Mouse (Mus musculus) forebrain, embryonic 10.5 days (tissue): Measurements from ENCODE around the gene Nsf. TPM values are rescaled to one million over a fixed set of nuclear protein-coding genes. Genes with fewer than 3 reads are reported as not detected.

Source experiments
- DNase-seq: peaks from one replicate; pipeline ENCODE4 v3.0.0-alpha.2; 2017; ENCODE audit warnings: low spot score; ENCODE audit errors: extremely low spot score
- H3K27ac ChIP-seq: fragments of 300-500 bp; sonication (generic); 2 replicates; pipeline ENCODE4 v1.5.1; 2016; ENCODE audit warnings: mild to moderate bottlenecking
- H3K27me3 ChIP-seq: fragments of 300-500 bp; sonication (generic); 2 replicates; pipeline ENCODE4 v1.6.1; 2016; ENCODE audit warnings: mild to moderate bottlenecking; ENCODE audit not compliant: poor library complexity, severe bottlenecking
- H3K36me3 ChIP-seq: fragments of 300-500 bp; sonication (generic); replicated peaks from 2 replicates; pipeline ENCODE4 v1.6.1; 2016; ENCODE audit warnings: mild to moderate bottlenecking, moderate library complexity
- H3K4me1 ChIP-seq: fragments of 300-500 bp; sonication (generic); 2 replicates; pipeline ENCODE4 v1.6.1; 2016
- H3K4me3 ChIP-seq: fragments of 300-500 bp; sonication (generic); 2 replicates; pipeline ENCODE4 v1.5.1; 2016; ENCODE audit warnings: mild to moderate bottlenecking, moderate library complexity
- H3K9me3 ChIP-seq: fragments of 300-500 bp; sonication (generic); 2 replicates; pipeline ENCODE4 v1.6.1; 2016; ENCODE audit warnings: mild to moderate bottlenecking, moderate library complexity
- WGBS: fragments of 180-500 bp; shearing (Covaris S2); methylation state at CpG from one replicate; pipeline ENCODE4 v1.1.7; 2016; 5-methylcytosine and 5-hydroxymethylcytosine counted together
- polyA plus RNA-seq: library from polyadenylated mRNA; unstranded; fragments of >200 nt; fragmentation: Nextera tagmentation; extraction: Ambion mirVana; gene quantifications from 2 replicates; pipeline ENCODE4 v1.2.1, GENCODE M21; 2016

Nsf gene
- polyA plus RNA-seq, 1 experiment from 2014 or later: 55.3 TPM

- H3K4me3 ChIP-seq: no peak overlapping the region
- 62% methylated on average over 16 of the region's 16 CpGs for WGBS
- peak overlapping the region; percentile 56; the same call in 1 of the 2 replicates for H3K27ac ChIP-seq
- peaks cover 18% of the 10 kb centered on the region; the same call in 1 of the 2 replicates for H3K27me3 ChIP-seq
- peaks cover 9% of the 10 kb centered on the region for H3K36me3 ChIP-seq
- no peak for DNase-seq
- peaks cover 38% of the 10 kb centered on the region for H3K4me1 ChIP-seq
- no peaks in the 10 kb centered on the region for H3K9me3 ChIP-seq
Measured at GRCm38 (mm10) chr11:103852590-103853283, 101.1 kb downstream of the Nsf start.

DNA sequence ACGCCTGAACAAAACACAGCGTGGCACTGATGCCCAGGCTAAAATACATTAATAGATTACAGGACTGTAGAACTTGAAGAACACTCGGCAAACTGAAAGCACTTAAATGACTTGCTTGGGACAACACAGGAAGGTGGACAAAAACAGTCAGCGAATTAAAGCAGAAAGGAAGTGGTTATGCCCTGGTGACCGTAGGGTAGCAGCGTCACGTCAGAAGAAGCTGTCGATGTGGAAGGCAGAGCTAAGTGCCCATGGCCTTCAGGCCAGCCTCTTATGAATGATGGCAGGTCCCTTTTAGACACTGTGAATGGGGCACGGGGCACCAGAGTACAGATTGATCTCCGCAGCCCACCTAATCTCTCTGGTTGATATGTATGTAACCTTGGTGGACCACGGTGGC lies 105.6 kb downstream of the Nsf start:
- H3K4me1 ChIP-seq: peaks cover 14% of the 10 kb centered on the region
- 95% methylated on average over 11 of the region's 11 CpGs for WGBS
- peaks cover 14% of the 10 kb centered on the region; the same call in 1 of the 2 replicates for H3K27me3 ChIP-seq
- H3K36me3 ChIP-seq: peaks cover 29% of the 10 kb centered on the region
- no peak overlapping the region for H3K4me3 ChIP-seq
- no peak for DNase-seq
- no peak overlapping the region for H3K27ac ChIP-seq
- no peaks in the 10 kb centered on the region for H3K9me3 ChIP-seq

DNA sequence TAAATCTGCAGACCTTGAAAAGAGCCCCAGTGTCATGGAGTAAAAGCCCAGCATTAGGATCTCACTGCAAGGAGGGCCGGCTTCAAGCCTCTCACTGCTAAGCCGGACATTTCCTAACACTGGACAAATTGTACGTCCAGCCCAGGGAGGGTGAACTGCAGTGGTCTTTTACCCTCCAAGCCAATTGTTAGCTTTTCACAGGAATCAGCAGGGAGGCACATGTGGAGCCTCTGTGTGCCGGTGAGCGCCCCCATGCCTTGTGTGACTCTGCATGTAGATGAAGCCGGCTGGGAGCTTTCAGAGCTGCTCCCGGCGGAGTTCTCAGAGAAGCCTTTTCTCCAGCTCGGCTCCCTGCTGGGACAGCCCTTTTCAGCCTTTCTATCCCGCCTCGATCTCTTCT lies 113.0 kb downstream of the Nsf start:
- peaks cover 22% of the 10 kb centered on the region for H3K36me3 ChIP-seq
- under 1% methylated on average over 11 of the region's 11 CpGs for WGBS
- H3K4me3 ChIP-seq: peak overlapping the region; percentile 29
- 0 out of 2 replicates have a peak, but pooled peaks cover 3% of the 10 kb centered on the region for H3K9me3 ChIP-seq
- H3K4me1 ChIP-seq: peaks cover 30% of the 10 kb centered on the region
- peak; percentile 90 for DNase-seq
- peaks cover 40% of the 10 kb centered on the region for H3K27me3 ChIP-seq
- peak overlapping the region; percentile 88 for H3K27ac ChIP-seq

- Histone ChIP-seq H3K36me3 (peaks cover 15% of the 10 kb centered on the region), H3K27me3 (peaks cover 49% of the 10 kb centered on the region), H3K4me1 (peaks cover 30% of the 10 kb centered on the region), H3K27ac (no peak overlapping the region), H3K9me3 (0 out of 2 replicates have a peak, but pooled peaks cover 3% of the 10 kb centered on the region), H3K4me3 (no peak overlapping the region)
- DNase-seq: no peak
- 92% methylated on average over 2 of the region's 2 CpGs for whole genome bisulfite sequencing
Measured at GRCm38 (mm10) chr11:103838955-103839354, 114.9 kb downstream of the Nsf start.

GRCm38 (mm10) chr11:103832331-103832730 lies 121.5 kb downstream of the Nsf start:
- DNase-seq: no peak

GRCm38 (mm10) chr11:103831766-103832165 lies 122.1 kb downstream of the Nsf start:
- Histone ChIP-seq H3K36me3 (peaks cover 30% of the 10 kb centered on the region), H3K27ac (peak overlapping the region; percentile 68), H3K27me3 (peaks cover 66% of the 10 kb centered on the region), H3K4me3 (no peak overlapping the region), H3K9me3 (no peaks in the 10 kb centered on the region), H3K4me1 (peaks cover 41% of the 10 kb centered on the region)
- no peak for DNase-seq
- WGBS: 73% methylated on average over 3 of the region's 3 CpGs

More at GRCm38 (mm10) chr11:103832331-103832730, 121.5 kb downstream of the Nsf start:
- WGBS: 76% methylated on average over 4 of the region's 4 CpGs
- Histone ChIP-seq H3K4me3 (no peak overlapping the region), H3K27ac (peak overlapping the region; percentile 68), H3K9me3 (no peaks in the 10 kb centered on the region), H3K27me3 (peaks cover 68% of the 10 kb centered on the region), H3K36me3 (peaks cover 25% of the 10 kb centered on the region), H3K4me1 (peaks cover 41% of the 10 kb centered on the region)

DNA sequence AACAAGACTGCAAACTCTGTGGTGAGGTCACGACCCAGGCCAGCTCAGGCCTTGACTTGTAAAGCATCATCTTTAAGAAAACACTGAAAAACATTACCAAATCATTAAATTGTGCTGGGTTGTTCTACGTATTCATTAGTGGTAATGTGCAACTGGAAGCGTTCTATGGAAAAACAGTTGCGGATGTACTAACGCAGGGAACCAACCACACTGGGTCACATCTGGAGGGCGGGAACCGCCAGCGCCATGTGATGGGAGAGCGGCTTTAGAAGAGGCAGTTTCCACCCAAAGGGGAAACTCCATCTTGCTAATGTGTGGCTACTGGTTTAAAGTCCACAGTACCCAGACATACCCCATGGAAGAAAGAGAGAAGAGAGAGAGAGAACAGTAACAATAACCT lies 123.4 kb downstream of the Nsf start:
- Histone ChIP-seq H3K9me3 (no peaks in the 10 kb centered on the region), H3K36me3 (peaks cover 32% of the 10 kb centered on the region), H3K27ac (no peak overlapping the region; the same call in 1 of the 2 replicates), H3K27me3 (peaks cover 60% of the 10 kb centered on the region), H3K4me3 (no peak overlapping the region), H3K4me1 (peaks cover 41% of the 10 kb centered on the region)
- WGBS: 76% methylated on average over 9 of the region's 9 CpGs
- DNase-seq: no peak

- H3K9me3 ChIP-seq: no peaks in the 10 kb centered on the region
- no peak overlapping the region for H3K4me3 ChIP-seq
- peaks cover 55% of the 10 kb centered on the region for H3K27me3 ChIP-seq
- 80% methylated on average over 4 of the region's 4 CpGs for WGBS
- peaks cover 41% of the 10 kb centered on the region for H3K4me1 ChIP-seq
- peaks cover 36% of the 10 kb centered on the region for H3K36me3 ChIP-seq
- DNase-seq: no peak
- no peak overlapping the region for H3K27ac ChIP-seq
Measured at GRCm38 (mm10) chr11:103829956-103830355, 123.9 kb downstream of the Nsf start.

DNA sequence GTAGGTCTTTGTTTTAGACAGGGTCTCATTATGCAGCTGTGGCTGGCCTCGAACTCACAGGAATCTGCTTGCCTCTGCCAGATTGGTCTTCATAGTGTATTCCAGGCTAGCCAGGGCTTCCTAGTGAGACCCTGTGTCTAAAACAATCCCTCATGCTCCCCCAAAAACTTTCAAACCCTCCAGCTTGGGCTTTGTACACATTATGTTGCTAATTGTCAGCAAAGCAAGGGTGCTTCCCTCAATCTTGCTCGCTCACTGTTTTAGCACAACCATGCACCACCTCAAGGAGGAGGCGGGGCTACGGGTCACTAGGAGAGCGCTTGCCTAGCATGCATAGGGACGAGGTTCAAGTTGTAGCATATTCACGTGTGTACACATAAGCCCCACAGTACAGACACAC lies 125.0 kb downstream of the Nsf start:
- Histone ChIP-seq H3K27me3 (peaks cover 53% of the 10 kb centered on the region), H3K4me1 (peaks cover 41% of the 10 kb centered on the region), H3K27ac (no peak overlapping the region), H3K9me3 (no peaks in the 10 kb centered on the region), H3K4me3 (no peak overlapping the region), H3K36me3 (peaks cover 47% of the 10 kb centered on the region)
- DNase-seq: no peak
- WGBS: 89% methylated on average over 7 of the region's 7 CpGs

- Histone ChIP-seq H3K9me3 (no peaks in the 10 kb centered on the region), H3K27me3 (peaks cover 36% of the 10 kb centered on the region), H3K36me3 (peaks cover 64% of the 10 kb centered on the region), H3K4me3 (no peak overlapping the region), H3K4me1 (peaks cover 27% of the 10 kb centered on the region), H3K27ac (no peak overlapping the region)
- no peak for DNase-seq
- WGBS: 93% methylated on average over 6 of the region's 6 CpGs
Measured at GRCm38 (mm10) chr11:103827201-103827600, 126.7 kb downstream of the Nsf start.

DNA sequence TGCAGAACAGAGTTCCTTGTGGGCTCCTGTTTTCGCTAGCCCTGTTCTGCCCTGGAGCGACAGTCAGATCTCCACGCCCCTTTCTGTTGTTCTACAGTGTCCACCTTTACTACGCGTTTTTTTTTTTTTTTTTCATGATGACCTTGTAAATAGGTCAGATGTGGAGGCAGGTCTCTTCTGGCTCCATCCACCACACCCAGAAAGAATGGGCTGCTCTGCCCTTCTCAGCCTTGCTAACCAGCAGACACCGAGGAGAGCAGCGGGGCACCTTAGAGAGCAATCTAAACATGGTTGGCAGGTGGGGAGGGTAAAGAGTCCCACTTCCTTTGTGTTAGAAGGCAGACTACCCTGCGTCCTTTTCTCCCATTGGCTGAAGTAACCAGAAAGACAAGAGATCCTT lies 137.1 kb downstream of the Nsf start:
- DNase-seq: no peak
- peaks cover 13% of the 10 kb centered on the region; the same call in 1 of the 2 replicates for H3K4me1 ChIP-seq
- peaks cover 58% of the 10 kb centered on the region for H3K27me3 ChIP-seq
- 83% methylated on average over 8 of the region's 8 CpGs for WGBS
- H3K36me3 ChIP-seq: peaks cover 32% of the 10 kb centered on the region
- H3K9me3 ChIP-seq: no peaks in the 10 kb centered on the region
- no peak overlapping the region for H3K27ac ChIP-seq
- H3K4me3 ChIP-seq: no peak overlapping the region

DNA sequence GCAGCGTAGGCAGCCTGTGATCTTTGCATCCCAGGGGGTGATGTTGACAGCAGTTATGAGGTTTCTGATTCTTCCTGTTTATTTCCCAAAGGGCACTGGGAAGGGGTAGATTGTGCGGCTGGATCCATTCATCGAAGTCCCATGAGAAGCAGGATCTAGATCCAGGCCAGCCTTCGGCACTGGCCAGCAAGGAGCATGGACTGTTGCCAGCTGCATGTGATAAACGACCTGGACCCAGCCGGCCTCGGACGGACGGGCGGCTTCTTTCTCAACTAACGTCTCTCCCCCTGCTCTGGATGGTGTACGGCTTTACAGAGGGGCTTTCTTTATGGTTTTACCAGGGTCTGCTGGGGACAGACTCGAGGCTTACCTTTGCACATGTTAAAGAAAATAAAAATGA lies 137.9 kb downstream of the Nsf start:
- Histone ChIP-seq H3K27ac (no peak overlapping the region), H3K4me1 (peaks cover 19% of the 10 kb centered on the region), H3K4me3 (no peak overlapping the region), H3K9me3 (no peaks in the 10 kb centered on the region), H3K27me3 (peaks cover 66% of the 10 kb centered on the region), H3K36me3 (peaks cover 25% of the 10 kb centered on the region)
- no peak for DNase-seq
- WGBS: 85% methylated on average over 13 of the region's 13 CpGs

- no peak overlapping the region for H3K27ac ChIP-seq
- no peaks in the 10 kb centered on the region for H3K9me3 ChIP-seq
- peaks cover 77% of the 10 kb centered on the region for H3K27me3 ChIP-seq
- WGBS: 49% methylated on average over 3 of the region's 3 CpGs
- no peak for DNase-seq
- H3K36me3 ChIP-seq: peaks cover 18% of the 10 kb centered on the region
- no peak overlapping the region for H3K4me3 ChIP-seq
- peaks cover 30% of the 10 kb centered on the region for H3K4me1 ChIP-seq
Measured at GRCm38 (mm10) chr11:103814808-103815207, 139.0 kb downstream of the Nsf start.
